Mouse (Mus musculus) liver, adult 2 months (tissue): Measurements from ENCODE around the gene Olfr190. TPM values are rescaled to one million over a fixed set of nuclear protein-coding genes. Genes with fewer than 3 reads are reported as not detected.
"Not testable (repeated sequence)": the region's sequence is repeated elsewhere in the genome, so short reads cannot be mapped to it uniquely, and the experiment has no call there.

Source experiments
- DNase-seq: peaks from one replicate; pipeline ENCODE4 v3.0.0-alpha.2; 2011; ENCODE audit warnings: low read depth, low spot score; ENCODE audit errors: extremely low read depth
- H3K27ac ChIP-seq: fragments of 200-500 bp; replicated peaks from 2 replicates; pipeline ENCODE4 v1.5.1; 2012; ENCODE audit warnings: low read depth, mild to moderate bottlenecking, control low read depth, inconsistent platforms, low read length; ENCODE audit not compliant: insufficient read depth
- H3K27me3 ChIP-seq: fragments of 200-500 bp; 2 replicates; pipeline ENCODE4 v1.6.1; 2012; ENCODE audit warnings: mild to moderate bottlenecking, moderate library complexity, low read length, inconsistent platforms; ENCODE audit not compliant: control insufficient read depth, insufficient read depth
- H3K36me3 ChIP-seq: fragments of 200-500 bp; 2 replicates; pipeline ENCODE4 v1.6.1; 2012; ENCODE audit warnings: low read length, inconsistent platforms; ENCODE audit not compliant: control insufficient read depth, insufficient read depth
- H3K4me1 ChIP-seq: fragments of 200-500 bp; 2 replicates; pipeline ENCODE4 v1.6.1; 2011; ENCODE audit warnings: low read length; ENCODE audit not compliant: control insufficient read depth, insufficient read depth
- H3K4me3 ChIP-seq: fragments of 200-500 bp; 2 replicates; pipeline ENCODE4 v1.5.1; 2011; ENCODE audit warnings: low read depth, mild to moderate bottlenecking, control low read depth, low read length, moderate library complexity; ENCODE audit not compliant: insufficient read depth
- H3K79me2 ChIP-seq: fragments of 200-500 bp; 2 replicates; pipeline ENCODE4 v1.6.1; 2012; ENCODE audit warnings: inconsistent platforms, mild to moderate bottlenecking, low read length, moderate library complexity; ENCODE audit not compliant: control insufficient read depth, insufficient read depth
- H3K9ac ChIP-seq: fragments of 200-500 bp; 2 replicates; pipeline ENCODE4 v1.6.1; 2012; ENCODE audit warnings: low read depth, mild to moderate bottlenecking, control low read depth, inconsistent platforms, low read length
- CTCF ChIP-seq: fragments of 200-500 bp; IDR thresholded peaks from 2 replicates; pipeline ENCODE4 v1.5.1; 2011; ENCODE audit warnings: low read depth, low read length, control low read depth
- POLR2A ChIP-seq: fragments of 200-500 bp; IDR thresholded peaks from 2 replicates; pipeline ENCODE4 v1.6.1; 2011; ENCODE audit warnings: low read length, control low read depth; ENCODE audit not compliant: insufficient read depth; ENCODE audit errors: extremely low read depth
- WGBS: fragments of 180-500 bp; shearing (Covaris S2); methylation state at CpG from one replicate; pipeline ENCODE4 v1.1.7; 2018; 5-methylcytosine and 5-hydroxymethylcytosine counted together
- polyA plus RNA-seq: library from polyadenylated mRNA; depleted of rRNA; stranded (reverse); fragments of >200 nt; gene quantifications from 2 replicates; pipeline ENCODE4 v1.2.3, GENCODE M21; 2012; rRNA removed
- total RNA-seq: library from RNA; depleted of rRNA; stranded (reverse); fragments of >200 nt; gene quantifications from 2 replicates; pipeline ENCODE4 v1.2.3, GENCODE M21; 2014; rRNA removed

Olfr190 gene
- total RNA-seq (not detected in 2 replicates), polyA plus RNA-seq (not detected in 2 replicates)

- no peaks in the 10 kb centered on the region for H3K79me2 ChIP-seq
- H3K4me1 ChIP-seq, result no peaks in the 10 kb centered on the region
- no peak for DNase-seq
- no peaks in the 10 kb centered on the region for H3K27me3 ChIP-seq
- TF ChIP-seq CTCF (no peak), POLR2A (no peak)
- H3K9ac ChIP-seq, result no peak within 1 kb of the TSS
- H3K27ac ChIP-seq, result no peak within 1 kb of the TSS
- no peaks in the 10 kb centered on the region for H3K36me3 ChIP-seq
- no peak within 1 kb of the TSS for H3K4me3 ChIP-seq
- 80% methylated on average over 5 of the region's 5 CpGs for WGBS
Observed at GRCm38 (mm10) chr16:59077905-59078304, at the start of gene Olfr190. Gene Olfr190 (minus strand): TSS chr16:59078005.

- Histone ChIP-seq H3K9ac (no peak within 1 kb of the TSS), H3K79me2 (no peaks in the 10 kb centered on the region), H3K4me3 (no peak within 1 kb of the TSS), H3K27ac (no peak within 1 kb of the TSS), H3K36me3 (no peaks in the 10 kb centered on the region), H3K27me3 (no peaks in the 10 kb centered on the region), H3K4me1 (no peaks in the 10 kb centered on the region)
- DNase-seq, result no peak
- no peak for TF ChIP-seq POLR2A
- no peak for TF ChIP-seq CTCF
Observed at GRCm38 (mm10) chr16:59120969-59121368, 43.2 kb upstream of the Olfr190 start, which contains the start of gene Olfr194. Gene Olfr194 (minus strand): TSS chr16:59121069.

- H3K4me1 ChIP-seq, result no peaks in the 10 kb centered on the region
- DNase-seq, result no peak
- H3K4me3 ChIP-seq, result no peak within 1 kb of the TSS
- H3K27me3 ChIP-seq, result no peaks in the 10 kb centered on the region
- no peak for TF ChIP-seq POLR2A
- no peak for TF ChIP-seq CTCF
- H3K36me3 ChIP-seq, result no peaks in the 10 kb centered on the region
- no peak within 1 kb of the TSS for H3K9ac ChIP-seq
- H3K27ac ChIP-seq, result no peak within 1 kb of the TSS
- 77% methylated on average over 1 of the region's 1 CpGs for WGBS
- no peaks in the 10 kb centered on the region for H3K79me2 ChIP-seq
Observed at GRCm38 (mm10) chr16:59111781-59112180, 34.0 kb upstream of the Olfr190 start, which contains the start of gene Olfr193. Gene Olfr193 (minus strand): TSS chr16:59111881.

DNA sequence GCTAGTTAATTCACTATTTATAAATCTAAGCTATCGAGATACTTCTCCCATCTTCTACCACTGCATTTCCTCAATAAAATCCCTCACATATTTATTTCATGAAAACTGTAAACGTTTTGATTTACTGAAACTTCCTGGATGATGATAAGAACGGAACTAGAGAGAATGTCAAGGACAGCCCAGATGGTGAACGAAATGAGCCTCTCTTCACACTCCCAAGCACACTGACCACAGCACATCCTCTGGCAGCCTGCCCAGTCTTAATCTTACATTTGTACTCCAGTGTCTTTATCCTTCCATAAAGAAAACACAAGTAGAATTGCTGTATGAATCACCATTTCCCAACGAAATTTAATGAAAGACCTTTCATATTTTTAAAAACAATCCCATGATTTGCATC is 30.7 kb upstream of the Olfr190 start:
- DNase-seq, H3K27ac ChIP-seq, H3K79me2 ChIP-seq, H3K9ac ChIP-seq, H3K36me3 ChIP-seq, H3K27me3 ChIP-seq, H3K4me1 ChIP-seq, H3K4me3 ChIP-seq: not testable (repeated sequence)
- WGBS, result 47% methylated on average over 5 of the region's 5 CpGs

- DNase-seq, result no peak
- Histone ChIP-seq H3K79me2 (no peaks in the 10 kb centered on the region), H3K4me1 (no peaks in the 10 kb centered on the region), H3K4me3 (no peak overlapping the region), H3K36me3 (no peaks in the 10 kb centered on the region), H3K9ac (no peak overlapping the region), H3K27me3 (no peaks in the 10 kb centered on the region), H3K27ac (no peak overlapping the region)
- WGBS, result 77% methylated on average over 2 of the region's 2 CpGs
- TF ChIP-seq CTCF, result no peak
- no peak for TF ChIP-seq POLR2A
Observed at GRCm38 (mm10) chr16:59105312-59105711, 27.5 kb upstream of the Olfr190 start.

- not testable (repeated sequence) for H3K27me3 ChIP-seq, DNase-seq, H3K4me3 ChIP-seq, H3K4me1 ChIP-seq, H3K9ac ChIP-seq, H3K79me2 ChIP-seq, H3K36me3 ChIP-seq, H3K27ac ChIP-seq
- 48% methylated on average over 1 of the region's 1 CpGs for WGBS
Observed at GRCm38 (mm10) chr16:59089722-59090121, 11.9 kb upstream of the Olfr190 start, which contains the start of gene Olfr191. Gene Olfr191 (minus strand): TSS chr16:59089822.

GRCm38 (mm10) chr16:59081113-59081512 is 3.3 kb upstream of the Olfr190 start:
- H3K9ac ChIP-seq, H3K27ac ChIP-seq, H3K36me3 ChIP-seq, H3K79me2 ChIP-seq, H3K4me3 ChIP-seq, H3K4me1 ChIP-seq, H3K27me3 ChIP-seq, DNase-seq: not testable (repeated sequence)
- 78% methylated on average over 2 of the region's 2 CpGs for WGBS
